Mouse (Mus musculus) heart, embryonic 16.5 days (tissue): ENCODE results near the gene Susd3. TPM values are rescaled to one million over a fixed set of nuclear protein-coding genes. Genes with fewer than 3 reads are reported as not detected.
A peak's percentile ranks its signal among the peaks of the same experiment; 100 is the strongest.

Experiments
- ATAC-seq: fragments of 200-750 bp; cut with Nextera tagmentation; replicated peaks from 2 replicates; pipeline ENCODE4 v1.8.0; 2017; ENCODE audit warnings: moderate number of reproducible peaks; ENCODE audit not compliant: insufficient read depth, low FRiP score; ENCODE audit errors: extremely low read depth
- H3K27ac ChIP-seq: fragments of 300-500 bp; sonication (generic); 2 replicates; pipeline ENCODE4 v1.5.1; 2014; ENCODE audit warnings: mild to moderate bottlenecking, low read length, control low read depth, moderate library complexity
- H3K27me3 ChIP-seq: fragments of 300-500 bp; sonication (generic); 2 replicates; pipeline ENCODE4 v1.6.1; 2014; ENCODE audit warnings: low read length, mixed read lengths; ENCODE audit not compliant: control insufficient read depth, insufficient read depth
- H3K36me3 ChIP-seq: fragments of 300-500 bp; sonication (generic); 2 replicates; pipeline ENCODE4 v1.6.1; 2014; ENCODE audit not compliant: control insufficient read depth, insufficient read depth
- H3K4me1 ChIP-seq: fragments of 300-500 bp; sonication (generic); 2 replicates; pipeline ENCODE4 v1.6.1; 2014; ENCODE audit warnings: low read length, mixed read lengths; ENCODE audit not compliant: control insufficient read depth, insufficient read depth
- H3K4me2 ChIP-seq: fragments of 300-500 bp; sonication (generic); 2 replicates; pipeline ENCODE4 v1.6.1; 2014; ENCODE audit warnings: low read depth, mild to moderate bottlenecking, control low read depth, low read length
- H3K4me3 ChIP-seq: fragments of 300-500 bp; sonication (generic); 2 replicates; pipeline ENCODE4 v1.5.1; 2014; ENCODE audit warnings: mild to moderate bottlenecking, control low read depth, low read length
- H3K9ac ChIP-seq: fragments of 300-500 bp; sonication (generic); 2 replicates; pipeline ENCODE4 v1.6.1; 2014; ENCODE audit warnings: low read length, control low read depth
- H3K9me3 ChIP-seq: fragments of 300-500 bp; sonication (generic); replicated peaks from 2 replicates; pipeline ENCODE4 v1.6.1; 2016; ENCODE audit warnings: low read length; ENCODE audit not compliant: control insufficient read depth
- WGBS: fragments of 180-500 bp; shearing (Covaris S2); extraction: QIAGEN DNeasy Blood & Tissue Kit; methylation state at CpG from one replicate; pipeline ENCODE4 v1.1.7; 2014; 5-methylcytosine and 5-hydroxymethylcytosine counted together
- polyA plus RNA-seq: library from polyadenylated mRNA; unstranded; fragments of >200 nt; fragmentation: Nextera tagmentation; extraction: Ambion mirVana; gene quantifications from 2 replicates; pipeline ENCODE4 v1.2.1, GENCODE M21; 2015

Susd3 gene
- polyA plus RNA-seq, 1 experiment from 2014 or later = 1.8 TPM

DNA sequence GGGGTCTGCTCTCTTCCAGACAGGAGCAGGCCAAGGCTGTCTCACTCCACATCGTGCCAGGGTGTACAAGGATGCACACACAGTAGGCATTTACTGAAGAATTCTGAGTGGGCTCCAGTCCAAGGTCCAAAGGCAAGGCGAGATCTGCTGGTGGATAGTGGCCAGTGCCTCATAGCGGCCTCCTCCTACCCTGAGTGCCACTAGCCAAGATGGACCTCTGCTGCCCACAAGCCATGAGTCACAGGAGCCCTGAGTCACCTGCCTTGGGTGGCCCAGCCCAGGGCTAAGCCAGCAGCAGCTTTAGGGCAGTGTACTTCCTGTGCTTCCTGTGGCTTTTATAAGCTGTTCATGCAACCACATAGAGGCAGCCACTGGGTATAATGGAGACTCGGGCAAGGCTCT is 35.0 kb downstream of the Susd3 start:
- Histone ChIP-seq H3K4me3 (0 out of 2 replicates have a peak overlapping the region, but pooled peaks have one; percentile 11), H3K9ac (peak overlapping the region; percentile 21; the same call in 1 of the 2 replicates), H3K36me3 (no peaks in the 10 kb centered on the region), H3K9me3 (no peaks in the 10 kb centered on the region), H3K4me2 (peak overlapping the region; percentile 76), H3K27me3 (no peaks in the 10 kb centered on the region), H3K4me1 (peaks cover 46% of the 10 kb centered on the region), H3K27ac (0 out of 2 replicates have a peak overlapping the region, but pooled peaks have one; percentile 2)
- WGBS = 40% methylated on average over 4 of the region's 4 CpGs
- ATAC-seq = no peak

DNA sequence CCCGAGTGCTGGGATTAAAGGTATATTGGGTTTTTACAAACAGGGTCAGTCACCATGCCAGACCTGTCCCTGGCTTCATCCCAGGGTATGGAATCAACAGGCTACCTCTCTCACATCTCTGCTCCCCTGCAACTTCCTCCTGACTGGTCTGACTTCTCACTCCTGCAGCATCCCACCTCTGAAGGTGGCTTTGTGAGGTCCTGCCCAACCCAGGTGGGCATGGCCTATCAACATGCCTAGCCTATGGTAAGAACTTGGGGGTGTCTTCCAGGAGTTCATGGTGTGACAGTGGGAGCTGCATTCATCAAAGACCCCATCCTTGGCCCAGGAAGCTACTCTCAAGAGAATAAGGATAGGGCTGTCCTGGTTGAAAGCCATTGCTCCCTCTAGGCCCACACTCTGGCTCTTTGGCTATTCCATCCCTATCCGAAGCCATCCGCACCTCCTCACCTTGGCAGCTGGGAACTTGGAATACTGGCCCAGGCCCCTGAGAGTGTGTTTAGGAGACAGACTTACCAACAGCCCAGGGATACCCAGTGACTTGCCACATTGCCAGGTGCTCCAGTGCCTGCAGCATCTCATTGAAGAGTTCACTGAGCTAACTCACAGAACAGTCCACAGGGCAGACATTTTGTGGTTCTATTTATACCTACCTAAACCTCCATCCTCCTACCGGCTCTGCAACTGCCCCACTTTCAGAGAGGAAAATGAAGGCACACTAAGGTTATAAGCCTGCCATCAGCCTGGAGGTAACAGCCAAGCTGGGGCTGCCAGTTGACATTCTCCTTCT is 35.6 kb downstream of the Susd3 start:
- no peak overlapping the region for H3K4me3 ChIP-seq
- no peaks in the 10 kb centered on the region for H3K27me3 ChIP-seq
- H3K36me3 ChIP-seq = peaks cover 1% of the 10 kb centered on the region; the same call in 1 of the 2 replicates
- WGBS = 82% methylated on average over 4 of the region's 4 CpGs
- H3K4me2 ChIP-seq = peak overlapping the region; percentile 76; the same call in 1 of the 2 replicates
- H3K27ac ChIP-seq = no peak overlapping the region
- no peak overlapping the region for H3K9ac ChIP-seq
- ATAC-seq = no peak
- peaks cover 46% of the 10 kb centered on the region for H3K4me1 ChIP-seq
- H3K9me3 ChIP-seq = no peaks in the 10 kb centered on the region

DNA sequence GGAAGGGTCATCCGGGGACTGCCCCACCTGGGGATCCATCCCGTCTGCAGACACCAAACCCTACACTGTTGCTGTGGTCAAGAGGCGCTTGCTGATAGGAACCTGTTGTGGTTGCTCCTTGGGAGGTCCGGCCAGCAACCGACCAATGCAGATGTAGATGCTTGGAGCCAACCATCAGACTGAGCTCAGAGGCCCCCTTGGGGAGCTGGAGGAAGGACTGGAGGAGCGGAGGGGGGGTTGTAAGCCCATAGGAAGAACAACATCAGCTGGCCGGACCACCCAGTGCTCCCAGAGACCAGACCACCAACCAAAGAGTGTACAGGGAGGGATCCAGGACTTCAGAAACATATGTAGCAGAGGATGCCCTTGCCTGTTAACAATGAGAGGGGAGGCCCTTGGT is 39.2 kb downstream of the Susd3 start:
- no peak for ATAC-seq
- 57% methylated on average over 7 of the region's 7 CpGs for WGBS

DNA sequence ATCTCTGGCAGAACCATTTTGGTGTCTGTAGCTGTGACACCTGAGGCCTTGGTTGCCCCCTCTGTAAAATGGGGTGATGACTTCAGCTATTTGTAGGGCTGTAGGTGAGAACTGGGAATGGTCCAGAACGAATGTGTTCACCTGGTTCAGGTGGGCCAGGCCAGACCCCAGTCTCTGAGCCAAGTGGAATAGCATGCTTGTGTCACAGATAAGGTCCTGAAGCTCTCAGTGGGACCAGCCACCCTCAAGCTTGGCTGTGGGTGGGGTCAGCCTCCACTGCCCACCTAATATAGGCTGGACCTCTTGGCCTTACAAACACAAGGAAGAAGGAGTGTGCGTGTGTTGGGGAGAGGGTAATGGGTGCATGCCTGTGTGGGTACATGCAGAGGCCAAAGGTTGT is 42.2 kb downstream of the Susd3 start:
- Histone ChIP-seq H3K27ac (no peak overlapping the region), H3K4me3 (no peak overlapping the region), H3K9ac (no peak overlapping the region), H3K4me1 (peaks cover 15% of the 10 kb centered on the region), H3K9me3 (no peaks in the 10 kb centered on the region), H3K27me3 (no peaks in the 10 kb centered on the region), H3K4me2 (no peak overlapping the region), H3K36me3 (peaks cover 36% of the 10 kb centered on the region)
- WGBS = 88% methylated on average over 2 of the region's 2 CpGs
- no peak for ATAC-seq

More for the DNA sequence above, 39.2 kb downstream of the Susd3 start:
- peaks cover 39% of the 10 kb centered on the region for H3K4me1 ChIP-seq
- H3K27ac ChIP-seq = no peak overlapping the region
- H3K4me2 ChIP-seq = no peak overlapping the region
- no peak overlapping the region for H3K9ac ChIP-seq
- peaks cover 19% of the 10 kb centered on the region for H3K36me3 ChIP-seq
- H3K27me3 ChIP-seq = no peaks in the 10 kb centered on the region
- H3K9me3 ChIP-seq = no peaks in the 10 kb centered on the region
- H3K4me3 ChIP-seq = no peak overlapping the region

DNA sequence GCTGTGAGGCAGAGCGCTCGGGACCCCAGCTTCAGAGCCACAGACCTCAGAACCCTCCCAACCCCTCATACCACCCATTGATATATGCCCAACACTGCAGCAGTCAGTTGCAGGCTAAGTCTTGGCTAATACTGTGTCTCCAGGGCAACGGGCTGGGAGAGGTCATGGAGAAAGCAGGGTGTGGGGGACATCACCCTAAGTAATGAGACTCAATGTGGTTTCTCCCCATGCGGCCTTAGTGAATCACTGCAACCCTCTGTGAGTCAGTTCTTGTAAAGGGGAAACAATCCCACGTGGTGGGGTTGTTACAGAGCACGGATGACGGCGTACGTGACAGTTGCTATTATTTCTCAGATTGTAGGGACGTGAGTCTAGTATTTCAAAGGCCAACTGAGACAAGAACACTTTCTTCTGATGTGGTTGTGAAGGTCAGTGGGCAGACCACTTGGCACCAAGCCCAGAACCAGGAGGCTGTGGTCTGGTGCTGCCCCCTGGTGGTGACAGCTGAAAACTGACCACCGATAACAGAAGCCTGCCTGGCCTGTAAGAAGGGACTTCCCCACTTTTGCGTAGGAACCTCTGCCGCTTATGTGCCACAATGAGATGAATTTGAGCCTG is 43.0 kb downstream of the Susd3 start:
- no peak overlapping the region for H3K4me2 ChIP-seq
- H3K27me3 ChIP-seq = no peaks in the 10 kb centered on the region
- peak overlapping the region; percentile 34 for H3K27ac ChIP-seq
- ATAC-seq = peak; percentile 65
- H3K9me3 ChIP-seq = no peaks in the 10 kb centered on the region
- 25% methylated on average over 13 of the region's 13 CpGs for WGBS
- peaks cover 12% of the 10 kb centered on the region for H3K4me1 ChIP-seq
- peak overlapping the region; percentile 34; the same call in 1 of the 2 replicates for H3K9ac ChIP-seq
- no peak overlapping the region for H3K4me3 ChIP-seq
- peaks cover 36% of the 10 kb centered on the region for H3K36me3 ChIP-seq

DNA sequence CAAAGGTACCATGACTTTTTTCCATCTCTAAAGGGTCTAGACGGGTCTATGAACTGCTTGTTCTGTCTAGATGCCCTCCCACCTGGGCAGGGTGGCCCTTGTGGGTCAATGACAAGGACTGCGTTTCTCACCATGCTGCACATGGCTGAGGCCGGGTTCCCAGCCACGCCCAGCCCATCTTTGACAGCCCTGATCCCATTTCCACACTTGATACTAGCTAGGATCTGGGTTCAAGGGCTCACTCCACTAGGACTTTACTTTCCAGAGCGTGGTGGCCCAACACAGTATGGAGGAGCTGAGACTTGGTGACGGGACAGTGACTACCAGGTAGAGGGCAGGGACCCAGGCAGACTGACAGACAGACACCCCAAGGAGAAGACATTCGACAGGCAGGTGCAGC is 46.0 kb downstream of the Susd3 start:
- Histone ChIP-seq H3K27ac (no peak overlapping the region), H3K4me3 (no peak overlapping the region), H3K9me3 (no peaks in the 10 kb centered on the region), H3K36me3 (peaks cover 32% of the 10 kb centered on the region), H3K4me1 (peaks cover 9% of the 10 kb centered on the region), H3K4me2 (no peak overlapping the region), H3K27me3 (no peaks in the 10 kb centered on the region), H3K9ac (no peak overlapping the region)
- no peak for ATAC-seq
- WGBS = 87% methylated on average over 7 of the region's 7 CpGs

DNA sequence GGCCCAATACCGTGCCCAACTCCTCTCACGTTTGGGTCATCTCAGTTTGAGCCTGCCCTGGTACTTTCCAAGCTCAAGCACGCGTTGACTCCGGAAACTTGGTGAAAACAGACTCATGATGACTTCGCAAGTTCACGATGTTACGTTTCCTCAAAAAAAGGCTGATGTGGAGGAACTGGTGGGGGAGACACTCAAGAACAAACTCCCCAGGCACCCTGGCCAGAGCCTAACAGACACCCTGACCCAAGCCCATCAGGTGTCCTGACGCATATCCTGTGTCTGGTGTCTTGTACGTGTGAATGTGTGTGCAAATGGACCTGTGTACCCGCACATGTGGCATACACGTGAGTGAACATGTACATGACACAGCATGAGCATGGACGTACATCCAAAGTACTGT is 47.8 kb downstream of the Susd3 start:
- WGBS = 86% methylated on average over 13 of the region's 13 CpGs
- no peaks in the 10 kb centered on the region for H3K27me3 ChIP-seq
- H3K9me3 ChIP-seq = no peaks in the 10 kb centered on the region
- peaks cover 13% of the 10 kb centered on the region for H3K4me1 ChIP-seq
- peaks cover 24% of the 10 kb centered on the region for H3K36me3 ChIP-seq
- no peak overlapping the region for H3K4me2 ChIP-seq
- ATAC-seq = no peak
- H3K9ac ChIP-seq = no peak overlapping the region
- H3K27ac ChIP-seq = no peak overlapping the region
- H3K4me3 ChIP-seq = no peak overlapping the region

DNA sequence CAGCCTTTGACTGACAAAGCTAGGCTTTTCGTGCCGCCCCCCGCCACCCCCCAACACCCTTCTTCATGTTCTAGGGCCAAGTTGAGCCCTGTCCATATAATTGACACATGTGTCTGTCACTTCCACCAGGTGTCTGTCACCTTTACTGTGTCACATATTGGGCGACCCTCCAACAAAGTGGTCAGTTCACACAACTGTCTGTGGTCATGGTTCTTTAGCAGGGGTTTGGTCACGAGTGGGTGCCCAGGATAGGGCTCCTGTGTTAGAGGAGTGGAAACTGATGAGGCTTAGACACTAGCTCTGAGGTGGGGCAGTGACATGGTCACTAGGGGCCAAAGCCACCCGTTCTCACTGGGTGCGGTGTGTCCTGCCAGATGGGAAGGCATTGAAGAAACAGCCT is 48.6 kb downstream of the Susd3 start:
- no peak for ATAC-seq
- H3K36me3 ChIP-seq = peaks cover 26% of the 10 kb centered on the region
- no peak overlapping the region for H3K9ac ChIP-seq
- 86% methylated on average over 7 of the region's 7 CpGs for WGBS
- no peak overlapping the region for H3K4me2 ChIP-seq
- H3K4me1 ChIP-seq = peaks cover 7% of the 10 kb centered on the region
- H3K27ac ChIP-seq = no peak overlapping the region
- no peaks in the 10 kb centered on the region for H3K9me3 ChIP-seq
- H3K4me3 ChIP-seq = no peak overlapping the region
- H3K27me3 ChIP-seq = no peaks in the 10 kb centered on the region

DNA sequence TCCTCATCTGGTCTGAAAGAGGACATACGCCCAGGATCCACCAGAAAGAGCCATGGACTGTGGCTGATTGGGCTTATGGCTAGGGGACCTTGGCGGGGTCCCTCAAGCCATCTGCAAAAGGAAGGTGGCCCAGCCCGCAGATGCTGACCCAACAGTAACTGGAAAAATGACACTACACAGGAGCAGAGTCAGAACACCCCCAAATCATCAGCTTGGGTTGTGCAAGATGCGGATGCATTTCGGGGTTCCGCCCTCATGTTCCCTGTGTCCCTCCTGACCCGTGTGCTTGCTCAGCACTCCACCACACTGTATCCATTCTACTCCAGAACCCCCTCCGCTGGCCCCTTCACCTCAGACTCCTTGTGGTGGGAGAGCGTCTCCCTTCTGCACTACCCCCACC is 49.8 kb downstream of the Susd3 start:
- no peak for ATAC-seq
- WGBS = 91% methylated on average over 9 of the region's 9 CpGs
- Histone ChIP-seq H3K27ac (no peak overlapping the region), H3K9me3 (no peaks in the 10 kb centered on the region), H3K4me2 (no peak overlapping the region), H3K27me3 (no peaks in the 10 kb centered on the region), H3K36me3 (peaks cover 20% of the 10 kb centered on the region), H3K4me3 (no peak overlapping the region), H3K4me1 (peaks cover 7% of the 10 kb centered on the region), H3K9ac (no peak overlapping the region)
